Comparison of ENCODE assay signal across 10 mouse cellular contexts in genomic region chr11:70002471-70002870, GRCm38 (mm10). TPM values are rescaled to one million over a fixed set of nuclear protein-coding genes. Genes with fewer than 3 reads are reported as not detected.
DNase-seq lines count a peak whose midpoint lies in the region; ATAC-seq lines count a peak whose summit lies in the region.
"Had no signal": no experiment of that assay in that cellular context is flagged by ENCODE, and none has a peak within 500 bp of the region (broad histone marks: within the 10 kb centered on the region; RNA-seq: fewer than 3 reads in every experiment).

No protein-coding gene starts in this region.

- H3K27me3 ChIP-seq in kidney, embryonic 14.5 days (ENCODE audit: control insufficient read depth, insufficient read depth, low read length), result no peaks in the 10 kb centered on the region
- H3K27me3 ChIP-seq in embryonic facial prominence, embryonic 12.5 days, result no peaks in the 10 kb centered on the region
- no peaks in the 10 kb centered on the region for H3K27me3 ChIP-seq in hindbrain, embryonic 15.5 days
- no peaks in the 10 kb centered on the region for H3K27me3 ChIP-seq in midbrain, embryonic 15.5 days (replicated peaks)
- H3K27me3 ChIP-seq: CH12.LX had no signal

- H3K4me3 ChIP-seq in kidney, embryonic 14.5 days (ENCODE audit: low read length), result no peak overlapping the region
- peak overlapping the region; percentile 81 for H3K4me3 ChIP-seq in embryonic facial prominence, embryonic 12.5 days
- peak overlapping the region; percentile 75 for H3K4me3 ChIP-seq in hindbrain, embryonic 15.5 days
- peak overlapping the region; percentile 67; the same call in 1 of the 2 replicates for H3K4me3 ChIP-seq in midbrain, embryonic 15.5 days

- H3K9ac ChIP-seq in kidney, embryonic 14.5 days (ENCODE audit: low read depth, low read length), result no peak overlapping the region
- peak overlapping the region; percentile 24; the same call in 1 of the 2 replicates for H3K9ac ChIP-seq in embryonic facial prominence, embryonic 12.5 days
- peak overlapping the region; percentile 13; the same call in 1 of the 2 replicates for H3K9ac ChIP-seq in hindbrain, embryonic 15.5 days
- 0 out of 2 replicates have a peak overlapping the region, but pooled peaks have one; percentile 12 for H3K9ac ChIP-seq in midbrain, embryonic 15.5 days

- no peak overlapping the region for H3K27ac ChIP-seq in kidney, embryonic 14.5 days (ENCODE audit: low read depth, low read length)
- H3K27ac ChIP-seq in embryonic facial prominence, embryonic 12.5 days, result no peak overlapping the region
- H3K27ac ChIP-seq in hindbrain, embryonic 15.5 days (replicated peaks), result no peak overlapping the region
- H3K27ac ChIP-seq in midbrain, embryonic 15.5 days, result no peak overlapping the region

- H3K36me3 ChIP-seq in kidney, embryonic 14.5 days (ENCODE audit: control insufficient read depth, insufficient read depth, low read length), result peaks cover 55% of the 10 kb centered on the region
- peaks cover 56% of the 10 kb centered on the region for H3K36me3 ChIP-seq in embryonic facial prominence, embryonic 12.5 days
- peaks cover 43% of the 10 kb centered on the region for H3K36me3 ChIP-seq in hindbrain, embryonic 15.5 days
- peaks cover 24% of the 10 kb centered on the region for H3K36me3 ChIP-seq in midbrain, embryonic 15.5 days (replicated peaks)

- intact Hi-C loops in left cerebral cortex, postnatal 4 days (cut with DNase I), result no loop called here

- 87% methylated on average over 2 of the region's 2 CpGs for WGBS in kidney, embryonic 14.5 days
- 87% methylated on average over 2 of the region's 2 CpGs for WGBS in embryonic facial prominence, embryonic 12.5 days
- WGBS in hindbrain, embryonic 15.5 days, result 94% methylated on average over 2 of the region's 2 CpGs
- WGBS in midbrain, embryonic 15.5 days, result 90% methylated on average over 2 of the region's 2 CpGs

- H3K9me3 ChIP-seq in kidney, embryonic 14.5 days (ENCODE audit: control insufficient read depth, low read length), result no peaks in the 10 kb centered on the region
- no peaks in the 10 kb centered on the region for H3K9me3 ChIP-seq in embryonic facial prominence, embryonic 12.5 days
- no peaks in the 10 kb centered on the region for H3K9me3 ChIP-seq in hindbrain, embryonic 15.5 days
- no peaks in the 10 kb centered on the region for H3K9me3 ChIP-seq in midbrain, embryonic 15.5 days

- H3K4me2 ChIP-seq in kidney, embryonic 14.5 days (replicated peaks; ENCODE audit: low read depth, low read length), result peak overlapping the region; percentile 85; the same call in 1 of the 2 replicates
- peak overlapping the region; percentile 93 for H3K4me2 ChIP-seq in embryonic facial prominence, embryonic 12.5 days (replicated peaks)
- H3K4me2 ChIP-seq in hindbrain, embryonic 15.5 days, result peak overlapping the region; percentile 86
- H3K4me2 ChIP-seq in midbrain, embryonic 15.5 days, result peak overlapping the region; percentile 83

- DNase-seq in kidney, adult 8-10 months, result no peak
- no peak for DNase-seq in left cerebral cortex, postnatal 4 days
- DNase-seq in layer of hippocampus, postnatal 10 days (ENCODE audit: low spot score in 2 of 2), result no peak
- no peak for DNase-seq in frontal cortex, adult 2 months (ENCODE audit: extremely low spot score in 1 of 2, low spot score in 1 of 2)

- no peak for ATAC-seq in kidney, embryonic 14.5 days (ENCODE audit: low FRiP score, low TSS enrichment)
- no peak for ATAC-seq in embryonic facial prominence, embryonic 12.5 days (ENCODE audit: insufficient number of reproducible peaks, insufficient read depth, low FRiP score, low TSS enrichment)
- ATAC-seq in hindbrain, embryonic 15.5 days (ENCODE audit: low FRiP score, low read depth), result no peak
- ATAC-seq in midbrain, embryonic 15.5 days (replicated peaks), result no peak
- ATAC-seq: inflammation-experienced regulatory T-cells, adult 6 months had no signal

- peaks cover 29% of the 10 kb centered on the region for H3K4me1 ChIP-seq in kidney, embryonic 14.5 days (ENCODE audit: control insufficient read depth, insufficient read depth, low read length)
- peaks cover 37% of the 10 kb centered on the region for H3K4me1 ChIP-seq in embryonic facial prominence, embryonic 12.5 days
- H3K4me1 ChIP-seq in hindbrain, embryonic 15.5 days (replicated peaks), result peaks cover 53% of the 10 kb centered on the region
- H3K4me1 ChIP-seq in midbrain, embryonic 15.5 days, result peaks cover 53% of the 10 kb centered on the region

RNA-seq across cellular contexts. Expression of gene Dvl2, which starts 2.1 kb away (rescaled TPM):
- 28.2 and 34.9 TPM in 2 replicates for polyA plus RNA-seq in kidney, embryonic 14.5 days (2014; fragmentation: Nextera tagmentation; extraction: Ambion mirVana)
- polyA plus RNA-seq in embryonic facial prominence, embryonic 12.5 days (2016; fragmentation: Nextera tagmentation; extraction: Ambion mirVana), result 67.2 and 70.3 TPM in 2 replicates
- polyA plus RNA-seq in hindbrain, embryonic 15.5 days (2015; fragmentation: Nextera tagmentation; extraction: Ambion mirVana), result 26.4 and 28.7 TPM in 2 replicates
- polyA plus RNA-seq in midbrain, embryonic 15.5 days (2015; fragmentation: Nextera tagmentation; extraction: Ambion mirVana), result 30.4 and 31.0 TPM in 2 replicates
- total RNA-seq in left cerebral cortex, postnatal 4 days (2021), result 10 to 100 TPM; 38.8 to 40.1 TPM
- total RNA-seq in layer of hippocampus, postnatal 10 days (2021), result 10 to 100 TPM; 26.1 to 38.9 TPM
- 34.9 and 35.3 TPM in 2 replicates for polyA plus RNA-seq in frontal cortex, adult 2 months (2012; rRNA removed)

RNA-seq across cellular contexts. Expression of gene Phf23, which starts 6.9 kb away (rescaled TPM):
- 48.5 and 63.1 TPM in 2 replicates for polyA plus RNA-seq in kidney, embryonic 14.5 days (2014; fragmentation: Nextera tagmentation; extraction: Ambion mirVana)
- polyA plus RNA-seq in embryonic facial prominence, embryonic 12.5 days (2016; fragmentation: Nextera tagmentation; extraction: Ambion mirVana), result 95.1 and 99.1 TPM in 2 replicates
- 56.1 and 62.2 TPM in 2 replicates for polyA plus RNA-seq in hindbrain, embryonic 15.5 days (2015; fragmentation: Nextera tagmentation; extraction: Ambion mirVana)
- polyA plus RNA-seq in midbrain, embryonic 15.5 days (2015; fragmentation: Nextera tagmentation; extraction: Ambion mirVana), result 57.1 and 58.8 TPM in 2 replicates
- 10 to 100 TPM; 46.2 to 48.7 TPM for total RNA-seq in left cerebral cortex, postnatal 4 days (2021)
- 10 to 100 TPM; 40.1 to 43.7 TPM for total RNA-seq in layer of hippocampus, postnatal 10 days (2021)
- 38.9 and 42.2 TPM in 2 replicates for polyA plus RNA-seq in frontal cortex, adult 2 months (2012; rRNA removed)

RNA-seq across cellular contexts. Expression of gene Gabarap, which starts 11.5 kb away (rescaled TPM):
- polyA plus RNA-seq in kidney, embryonic 14.5 days (2014; fragmentation: Nextera tagmentation; extraction: Ambion mirVana), result 426 and 499 TPM in 2 replicates
- polyA plus RNA-seq in embryonic facial prominence, embryonic 12.5 days (2016; fragmentation: Nextera tagmentation; extraction: Ambion mirVana), result 463 and 471 TPM in 2 replicates
- 561 and 571 TPM in 2 replicates for polyA plus RNA-seq in hindbrain, embryonic 15.5 days (2015; fragmentation: Nextera tagmentation; extraction: Ambion mirVana)
- 495 and 507 TPM in 2 replicates for polyA plus RNA-seq in midbrain, embryonic 15.5 days (2015; fragmentation: Nextera tagmentation; extraction: Ambion mirVana)
- total RNA-seq in left cerebral cortex, postnatal 4 days (2021), result 100 to 1,000 TPM; 303 to 307 TPM
- 100 to 1,000 TPM; 256 to 267 TPM for total RNA-seq in layer of hippocampus, postnatal 10 days (2021)
- polyA plus RNA-seq in frontal cortex, adult 2 months (2012; rRNA removed), result 291 and 371 TPM in 2 replicates

RNA-seq across cellular contexts. Expression of gene Acadvl, which starts 12.7 kb away (rescaled TPM):
- polyA plus RNA-seq in kidney, embryonic 14.5 days (2014; fragmentation: Nextera tagmentation; extraction: Ambion mirVana), result 41.1 and 58.4 TPM in 2 replicates
- polyA plus RNA-seq in embryonic facial prominence, embryonic 12.5 days (2016; fragmentation: Nextera tagmentation; extraction: Ambion mirVana), result 66.8 and 70.4 TPM in 2 replicates
- polyA plus RNA-seq in hindbrain, embryonic 15.5 days (2015; fragmentation: Nextera tagmentation; extraction: Ambion mirVana), result 58.0 and 62.2 TPM in 2 replicates
- polyA plus RNA-seq in midbrain, embryonic 15.5 days (2015; fragmentation: Nextera tagmentation; extraction: Ambion mirVana), result 57.2 and 57.6 TPM in 2 replicates
- total RNA-seq in left cerebral cortex, postnatal 4 days (2021), result 10 to 100 TPM; 44.8 to 45.0 TPM
- 10 to 100 TPM; 55.7 to 57.6 TPM for total RNA-seq in layer of hippocampus, postnatal 10 days (2021)
- polyA plus RNA-seq in frontal cortex, adult 2 months (2012; rRNA removed), result 69.8 and 74.0 TPM in 2 replicates

RNA-seq across cellular contexts. Expression of gene Dlg4, which starts 14.3 kb away (rescaled TPM):
- 13.2 and 16.4 TPM in 2 replicates for polyA plus RNA-seq in kidney, embryonic 14.5 days (2014; fragmentation: Nextera tagmentation; extraction: Ambion mirVana)
- 12.6 and 14.9 TPM in 2 replicates for polyA plus RNA-seq in embryonic facial prominence, embryonic 12.5 days (2016; fragmentation: Nextera tagmentation; extraction: Ambion mirVana)
- 23.8 and 24.1 TPM in 2 replicates for polyA plus RNA-seq in hindbrain, embryonic 15.5 days (2015; fragmentation: Nextera tagmentation; extraction: Ambion mirVana)
- polyA plus RNA-seq in midbrain, embryonic 15.5 days (2015; fragmentation: Nextera tagmentation; extraction: Ambion mirVana), result 27.8 and 30.4 TPM in 2 replicates
- total RNA-seq in left cerebral cortex, postnatal 4 days (2021), result 100 to 1,000 TPM; 496 to 497 TPM
- 100 to 1,000 TPM; 705 to 717 TPM for total RNA-seq in layer of hippocampus, postnatal 10 days (2021)
- polyA plus RNA-seq in frontal cortex, adult 2 months (2012; rRNA removed), result 697 and 762 TPM in 2 replicates
